Mouse (Mus musculus) embryo, embryonic 11 days (tissue): ENCODE data around the gene Zbtb25.

ENCODE experiments used
- DNase-seq: peaks from one replicate; pipeline ENCODE4 v3.0.0-alpha.2; 2015

The Zbtb25 gene

GRCm38 (mm10) chr12:76369206-76369977 is at the start of gene Zbtb25:
TSS of gene Zbtb25 (minus strand) at chr12:76369602.
- peak; percentile 94 for DNase-seq

- no peak for DNase-seq
Observed at GRCm38 (mm10) chr12:76418346-76418745, 48.9 kb upstream of the Zbtb25 start.

GRCm38 (mm10) chr12:76417433-76417854 is 48.0 kb upstream of the Zbtb25 start, which contains the start of gene Ppp1r36:
TSS of gene Ppp1r36 (plus strand) at chr12:76417538.
- peak; percentile 69 for DNase-seq

- no peak for DNase-seq
Observed at GRCm38 (mm10) chr12:76415383-76416010, 46.1 kb upstream of the Zbtb25 start.

GRCm38 (mm10) chr12:76409166-76409565 is 39.8 kb upstream of the Zbtb25 start:
- DNase-seq = peak; percentile 20

- peak; percentile 8 for DNase-seq
Observed at GRCm38 (mm10) chr12:76407184-76407583, 37.8 kb upstream of the Zbtb25 start.

- DNase-seq = peak; percentile 51
Observed at GRCm38 (mm10) chr12:76405971-76406370, 36.6 kb upstream of the Zbtb25 start.

- DNase-seq = peak; percentile 47
Observed at GRCm38 (mm10) chr12:76405183-76405970, 36.0 kb upstream of the Zbtb25 start.

- DNase-seq = peak; percentile 36
Observed at GRCm38 (mm10) chr12:76404836-76405182, 35.4 kb upstream of the Zbtb25 start.

- peak; percentile 100 for DNase-seq
Observed at GRCm38 (mm10) chr12:76403886-76404537, 34.6 kb upstream of the Zbtb25 start, which contains the start of gene Hspa2. TSS of gene Hspa2 (plus strand) at chr12:76404176.

- peak; percentile 92 for DNase-seq
Observed at GRCm38 (mm10) chr12:76402991-76403885, 33.8 kb upstream of the Zbtb25 start.

- no peak for DNase-seq
Observed at GRCm38 (mm10) chr12:76401674-76402073, 32.3 kb upstream of the Zbtb25 start.

- DNase-seq = no peak
Observed at GRCm38 (mm10) chr12:76397281-76397680, 27.9 kb upstream of the Zbtb25 start.

- DNase-seq = no peak
Observed at GRCm38 (mm10) chr12:76392979-76393378, 23.6 kb upstream of the Zbtb25 start.

- no peak for DNase-seq
Observed at GRCm38 (mm10) chr12:76391595-76392271, 22.3 kb upstream of the Zbtb25 start.

- DNase-seq = no peak
Observed at GRCm38 (mm10) chr12:76388794-76389193, 19.4 kb upstream of the Zbtb25 start.

GRCm38 (mm10) chr12:76385342-76385741 is 15.9 kb upstream of the Zbtb25 start:
- DNase-seq = no peak

- DNase-seq = no peak
Observed at GRCm38 (mm10) chr12:76380151-76380550, 10.7 kb upstream of the Zbtb25 start.

GRCm38 (mm10) chr12:76378556-76378955 is 9.2 kb upstream of the Zbtb25 start:
- DNase-seq = no peak

GRCm38 (mm10) chr12:76377726-76378125 is 8.3 kb upstream of the Zbtb25 start:
- DNase-seq = no peak

- DNase-seq = no peak
Observed at GRCm38 (mm10) chr12:76377059-76377458, 7.7 kb upstream of the Zbtb25 start.
